Mouse (Mus musculus) kidney, adult 2 months (tissue): ENCODE results near the gene Pxt1. TPM values are rescaled to one million over a fixed set of nuclear protein-coding genes. Genes with fewer than 3 reads are reported as not detected.

ENCODE experiments used
- DNase-seq: peaks from one replicate; pipeline ENCODE4 v3.0.0; 2021
- H3K27ac ChIP-seq: fragments of 200-500 bp; 2 replicates; pipeline ENCODE4 v1.5.1; 2012; ENCODE audit warnings: low read depth, low read length, control low read depth, inconsistent platforms; ENCODE audit not compliant: insufficient read depth
- H3K27me3 ChIP-seq: fragments of 200-500 bp; replicated peaks from 2 replicates; pipeline ENCODE4 v1.6.1; 2012; ENCODE audit warnings: mild to moderate bottlenecking, moderate library complexity, low read length, inconsistent platforms; ENCODE audit not compliant: control insufficient read depth, insufficient read depth
- H3K36me3 ChIP-seq: fragments of 200-500 bp; 2 replicates; pipeline ENCODE4 v1.6.1; 2012; ENCODE audit warnings: mild to moderate bottlenecking, moderate library complexity, low read length, inconsistent platforms; ENCODE audit not compliant: control insufficient read depth, insufficient read depth
- H3K4me1 ChIP-seq: fragments of 200-500 bp; 2 replicates; pipeline ENCODE4 v1.6.1; 2011; ENCODE audit warnings: low read length; ENCODE audit not compliant: control insufficient read depth, insufficient read depth
- H3K4me3 ChIP-seq: fragments of 200-500 bp; 2 replicates; pipeline ENCODE4 v1.5.1; 2011; ENCODE audit warnings: mild to moderate bottlenecking, low read depth, low read length, control low read depth; ENCODE audit not compliant: insufficient read depth
- CTCF ChIP-seq: fragments of 200-500 bp; conservative IDR thresholded peaks from 2 replicates; pipeline ENCODE4 v1.5.1; 2011; ENCODE audit warnings: low read depth, mild to moderate bottlenecking, control low read depth, low read length, moderate library complexity, mixed read lengths; ENCODE audit not compliant: insufficient read depth, insufficient read length
- POLR2A ChIP-seq: fragments of 200-500 bp; IDR thresholded peaks from one replicate; pipeline ENCODE4 v1.6.1; 2011; ENCODE audit warnings: low read depth, low read length, control low read depth
- WGBS: fragments of 180-500 bp; shearing (Covaris S2); methylation state at CpG from one replicate; pipeline ENCODE4 v1.1.7; 2018; 5-methylcytosine and 5-hydroxymethylcytosine counted together
- polyA plus RNA-seq: library from polyadenylated mRNA; depleted of rRNA; stranded (reverse); fragments of >200 nt; gene quantifications from 2 replicates; pipeline ENCODE4 v1.2.3, GENCODE M21; 2012

Pxt1 gene
- polyA plus RNA-seq, 1 experiment, result 0.13 TPM

DNA sequence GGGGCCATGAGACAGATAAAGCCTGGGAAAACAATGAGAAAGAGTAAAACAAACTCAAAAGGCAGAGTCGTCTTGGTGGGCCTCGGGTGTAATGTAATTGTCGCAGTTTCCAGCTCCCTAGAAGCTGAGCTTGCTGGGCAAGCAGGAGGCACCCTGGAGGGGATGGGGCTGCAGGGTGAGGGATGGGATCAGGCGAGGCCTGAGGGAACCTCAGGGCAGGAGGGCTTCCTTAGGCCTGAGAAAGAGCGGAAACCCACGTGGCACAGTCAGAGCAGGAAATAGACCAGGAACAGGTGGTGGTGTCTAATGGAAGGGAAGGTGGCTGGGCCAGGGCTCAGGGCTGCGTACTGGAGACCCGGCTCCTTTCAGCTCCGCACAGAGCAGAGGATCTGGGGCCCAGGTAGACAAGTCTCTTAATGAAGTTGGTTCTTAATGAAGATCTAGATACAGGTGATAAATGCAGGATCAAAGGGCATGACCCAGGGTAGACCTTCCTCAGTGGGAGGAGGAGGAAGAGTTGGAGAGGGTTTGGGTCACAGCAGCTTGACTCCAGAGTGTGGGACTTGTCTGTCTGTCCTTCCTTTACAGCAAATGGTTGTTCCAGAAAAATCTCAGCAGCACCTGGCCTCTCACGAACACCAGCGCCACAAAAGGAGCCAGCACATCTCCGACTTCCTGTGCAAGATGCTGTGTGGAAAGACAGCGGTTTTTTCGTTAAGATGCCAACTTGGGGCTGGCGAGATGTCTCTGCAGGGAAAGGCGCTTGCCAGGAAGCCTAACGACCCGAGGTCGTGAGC lies 9.3 kb downstream of the Pxt1 start:
- TF ChIP-seq POLR2A, result no peak
- TF ChIP-seq CTCF, result no peak
- H3K27ac ChIP-seq, result no peak overlapping the region
- H3K4me3 ChIP-seq, result no peak overlapping the region
- 73% methylated on average over 19 of the region's 19 CpGs for WGBS
- H3K27me3 ChIP-seq, result no peaks in the 10 kb centered on the region
- DNase-seq, result no peak
- peaks cover 6% of the 10 kb centered on the region; the same call in 1 of the 2 replicates for H3K4me1 ChIP-seq
- no peaks in the 10 kb centered on the region for H3K36me3 ChIP-seq

DNA sequence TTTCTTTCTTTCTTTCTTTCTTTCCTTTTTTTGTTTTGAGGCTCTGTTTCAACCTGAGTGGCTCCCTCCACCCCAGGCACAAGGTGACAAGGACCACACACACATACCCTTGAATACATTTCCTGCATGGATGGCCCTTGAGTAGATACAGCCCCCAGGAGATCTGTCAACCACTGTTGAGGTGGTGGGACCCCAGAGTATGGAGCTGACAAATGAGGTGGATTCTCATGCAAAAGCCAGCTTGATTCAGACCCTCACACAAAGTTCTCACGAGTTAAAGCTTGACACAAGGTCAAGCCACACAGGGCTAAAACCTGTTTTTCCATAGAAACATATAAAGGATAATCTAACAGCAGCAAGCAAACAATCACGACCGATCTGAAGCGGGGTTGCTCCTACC lies 11.4 kb downstream of the Pxt1 start:
- Histone ChIP-seq H3K27ac (no peak overlapping the region), H3K36me3 (no peaks in the 10 kb centered on the region), H3K4me3 (no peak overlapping the region), H3K27me3 (no peaks in the 10 kb centered on the region), H3K4me1 (peaks cover 6% of the 10 kb centered on the region; the same call in 1 of the 2 replicates)
- no peak for TF ChIP-seq POLR2A
- no peak for TF ChIP-seq CTCF
- no peak for DNase-seq
- WGBS, result 69% methylated on average over 4 of the region's 4 CpGs

DNA sequence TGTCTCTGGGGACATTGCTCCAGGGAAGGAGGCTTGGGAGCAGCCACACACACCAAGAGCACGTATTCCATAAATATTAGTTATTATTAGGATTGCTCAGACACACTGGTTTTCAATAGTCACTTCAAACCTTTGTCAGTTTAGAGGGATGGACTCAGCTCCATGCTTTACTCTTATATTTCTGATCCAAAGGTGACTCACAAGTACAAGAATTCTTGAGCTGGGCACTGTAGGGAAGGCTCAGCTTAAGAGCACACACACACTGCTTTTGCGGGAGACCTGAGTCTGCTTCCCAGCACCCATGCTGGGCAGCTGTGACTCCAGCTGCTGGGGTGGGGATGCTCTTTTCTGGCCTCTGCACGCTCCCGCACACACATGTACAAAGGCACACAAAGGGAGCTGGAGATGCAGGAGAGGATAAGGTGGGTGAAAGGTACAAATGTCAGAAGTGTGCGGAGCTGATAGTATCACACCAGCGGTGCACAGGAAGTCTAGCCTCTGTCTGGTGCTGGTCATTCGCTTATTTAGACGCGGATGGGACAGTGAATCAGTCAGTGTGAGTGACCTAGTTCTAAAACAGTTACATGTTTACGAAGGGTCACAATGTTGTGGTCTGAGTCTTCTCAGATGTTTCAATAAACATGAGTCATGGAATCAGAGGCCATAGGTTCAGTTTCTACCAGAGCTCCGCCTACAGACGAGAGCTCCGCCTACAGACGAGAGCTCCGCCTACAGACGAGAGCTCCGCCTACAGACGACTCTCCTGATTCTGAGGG lies 12.0 kb downstream of the Pxt1 start:
- Histone ChIP-seq H3K4me3 (no peak overlapping the region), H3K27me3 (no peaks in the 10 kb centered on the region), H3K4me1 (peaks cover 6% of the 10 kb centered on the region; the same call in 1 of the 2 replicates), H3K36me3 (no peaks in the 10 kb centered on the region), H3K27ac (0 out of 2 replicates have a peak overlapping the region, but pooled peaks have one; percentile 0)
- WGBS, result 76% methylated on average over 18 of the region's 18 CpGs
- peak; percentile 42 for DNase-seq
- no peak for TF ChIP-seq POLR2A
- TF ChIP-seq CTCF, result no peak

DNA sequence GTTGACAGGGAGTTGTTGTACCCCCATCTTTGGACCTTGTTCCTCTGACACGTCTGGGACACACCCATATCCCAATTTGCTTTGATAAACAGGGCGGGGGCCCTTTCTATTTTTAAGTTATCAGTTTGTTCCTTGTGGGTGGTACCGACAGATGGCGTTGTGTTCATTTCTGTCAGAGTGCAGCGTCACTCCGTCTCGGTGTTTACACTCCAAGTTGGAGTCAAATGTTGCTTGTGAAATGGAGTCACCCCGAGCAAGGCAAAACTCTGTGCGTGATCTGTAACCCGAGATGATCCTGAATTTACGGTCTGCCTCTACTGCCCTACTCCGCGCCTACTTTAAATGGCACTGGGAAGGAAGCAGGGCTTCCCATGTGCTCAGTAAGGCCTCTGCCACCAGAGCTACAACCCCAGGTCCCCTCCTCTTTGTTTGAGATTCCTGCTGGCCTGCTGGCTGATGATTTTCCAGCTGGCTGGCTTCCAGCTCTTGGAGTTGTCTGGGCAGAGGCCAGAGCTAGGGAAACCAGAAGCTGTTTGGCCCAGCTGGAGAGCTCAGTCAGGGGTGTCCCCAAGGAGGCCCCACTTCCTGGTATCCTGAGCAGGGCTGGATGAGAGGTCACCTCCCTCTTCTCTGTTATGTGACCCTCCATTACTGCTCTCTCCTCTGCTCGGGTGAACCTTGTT lies 13.1 kb downstream of the Pxt1 start:
- peak; percentile 98 for DNase-seq
- Histone ChIP-seq H3K27ac (peak overlapping the region; percentile 82), H3K27me3 (no peaks in the 10 kb centered on the region), H3K4me3 (peak overlapping the region; percentile 2; the same call in 1 of the 2 replicates), H3K4me1 (peaks cover 6% of the 10 kb centered on the region; the same call in 1 of the 2 replicates), H3K36me3 (no peaks in the 10 kb centered on the region)
- TF ChIP-seq CTCF (peak; percentile 56), POLR2A (no peak)
- 5% methylated on average over 14 of the region's 14 CpGs for WGBS

DNA sequence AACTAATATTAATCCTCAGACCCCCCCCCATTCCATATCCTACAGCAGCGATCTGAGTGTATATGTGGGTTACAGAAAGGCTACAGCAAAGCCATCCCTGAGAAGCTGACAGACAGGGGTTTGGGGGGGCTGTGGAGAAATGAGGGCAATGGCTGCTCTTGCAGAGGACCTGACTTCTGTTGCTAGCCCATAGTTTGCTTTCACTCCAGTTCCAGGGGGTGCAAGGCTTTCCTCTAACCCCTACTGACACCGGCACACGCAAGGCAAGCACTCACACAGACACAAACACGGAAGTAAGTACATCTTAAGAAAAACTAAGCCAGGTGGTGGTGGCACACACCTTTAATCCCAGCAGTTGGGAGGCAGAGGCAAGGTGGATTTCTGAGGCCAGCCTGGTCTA lies 14.3 kb downstream of the Pxt1 start:
- no peak for DNase-seq
- no peak overlapping the region for H3K4me3 ChIP-seq
- no peak overlapping the region for H3K27ac ChIP-seq
- no peaks in the 10 kb centered on the region for H3K27me3 ChIP-seq
- H3K36me3 ChIP-seq, result no peaks in the 10 kb centered on the region
- TF ChIP-seq CTCF (no peak), POLR2A (no peak)
- H3K4me1 ChIP-seq, result peaks cover 6% of the 10 kb centered on the region; the same call in 1 of the 2 replicates
- 90% methylated on average over 4 of the region's 4 CpGs for WGBS

DNA sequence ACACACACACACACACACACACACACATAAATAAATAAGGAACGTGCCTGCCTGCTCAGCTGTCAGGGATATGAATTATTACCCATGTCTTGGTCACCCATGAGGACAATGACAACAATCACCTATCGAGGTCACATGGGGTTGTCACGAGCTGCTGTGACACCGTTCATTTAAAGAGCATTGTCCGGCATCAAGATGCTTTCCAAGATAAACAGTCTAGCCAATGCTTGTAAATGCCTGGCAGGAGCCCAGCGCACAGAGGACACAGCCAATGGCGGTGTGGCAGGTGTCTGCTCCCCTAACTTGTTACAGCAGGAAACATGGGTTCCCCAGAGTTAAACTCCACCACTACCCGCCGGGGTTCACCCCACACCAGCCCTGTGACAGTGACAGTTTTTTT lies 15.6 kb downstream of the Pxt1 start:
- peak; percentile 43 for DNase-seq
- no peak overlapping the region for H3K4me3 ChIP-seq
- no peaks in the 10 kb centered on the region for H3K36me3 ChIP-seq
- 52% methylated on average over 9 of the region's 9 CpGs for WGBS
- no peaks in the 10 kb centered on the region for H3K27me3 ChIP-seq
- TF ChIP-seq CTCF (no peak), POLR2A (no peak)
- H3K4me1 ChIP-seq, result peaks cover 6% of the 10 kb centered on the region; the same call in 1 of the 2 replicates
- no peak overlapping the region for H3K27ac ChIP-seq
